In genomic region chr1:193129786-193130455, GRCm38 (mm10) we compare ENCODE assay signal across 8 mouse cellular contexts. TPM values are rescaled to one million over a fixed set of nuclear protein-coding genes. Genes with fewer than 3 reads are reported as not detected.
DNase-seq lines count a peak whose midpoint lies in the region; ATAC-seq and TF ChIP-seq lines count a peak whose summit lies in the region.

Diexf (minus strand) TSS chr1:193130272.

- peak; percentile 99 for DNase-seq in ES-E14 (ENCODE audit: low read depth, low spot score)
- peak; percentile 94 for DNase-seq in cerebellum, adult 11-12 months
- peak; percentile 89 for DNase-seq in heart, postnatal 25 days (ENCODE audit: low spot score)
- DNase-seq in layer of hippocampus, adult 18-20 months (ENCODE audit: low spot score in 2 of 2), result peak; percentile 93 to 97
- peak; percentile 95 for DNase-seq in lung, adult 2 months
- peak; percentile 90 to 95 for DNase-seq in thymus, adult 18-20 months

- peak; percentile 94 for ATAC-seq in forebrain, embryonic 15.5 days (replicated peaks)
- ATAC-seq in neutrophil, adult 5-6 weeks (ENCODE audit: extremely low read depth, insufficient number of reproducible peaks, low FRiP score, poor library complexity, severe bottlenecking), result peak; percentile 99

- H3K4me1 ChIP-seq in ES-E14 (ENCODE audit: control insufficient read depth in 2 of 2, insufficient read depth in 2 of 2, low read length in 2 of 2, poor library complexity in 1 of 2), result peaks cover 0 to 2% of the 10 kb centered on the region in 2 experiments; a peak in 3 of 4 replicates
- peaks cover 17% of the 10 kb centered on the region for H3K4me1 ChIP-seq in forebrain, embryonic 15.5 days
- H3K4me1 ChIP-seq in lung, adult 2 months (ENCODE audit: control insufficient read depth, insufficient read depth, low read length), result peaks cover 2% of the 10 kb centered on the region; the same call in 1 of the 2 replicates

- H3K36me3 ChIP-seq in ES-E14 (ENCODE audit: control insufficient read depth, insufficient read depth, low read length, poor library complexity, severe bottlenecking), result peaks cover 13% of the 10 kb centered on the region; the same call in 1 of the 2 replicates
- peaks cover 21% of the 10 kb centered on the region for H3K36me3 ChIP-seq in forebrain, embryonic 15.5 days

- peak; percentile 74; the same call in 1 of the 2 replicates for TF ChIP-seq POLR2A in lung, adult 2 months (IDR thresholded peaks at IDR 0.05; ENCODE audit: borderline replicate concordance, extremely low read depth, low read depth, low read length)

- TF ChIP-seq CTCF in lung, adult 2 months (IDR thresholded peaks at IDR 0.05; ENCODE audit: insufficient read depth, low read length), result peak; percentile 89

- peak within 1 kb of the TSS; percentile 91 to 97 for H3K4me3 ChIP-seq in ES-E14 (ENCODE audit: insufficient read depth in 1 of 2, low read depth in 1 of 2, low read length in 2 of 2, poor library complexity in 1 of 2, severe bottlenecking in 1 of 2)
- peak within 1 kb of the TSS; percentile 86 for H3K4me3 ChIP-seq in forebrain, embryonic 15.5 days
- peak within 1 kb of the TSS; percentile 67 for H3K4me3 ChIP-seq in lung, adult 2 months (replicated peaks; ENCODE audit: extremely low read depth, low read depth, low read length)

- H3K9me3 ChIP-seq in ES-E14 (ENCODE audit: control insufficient read depth, insufficient read depth, low read depth, low read length), result no peaks in the 10 kb centered on the region
- no peaks in the 10 kb centered on the region for H3K9me3 ChIP-seq in forebrain, embryonic 15.5 days

- peak within 1 kb of the TSS; percentile 4; the same call in 1 of the 2 replicates for H3K27ac ChIP-seq in ES-E14 (ENCODE audit: insufficient read depth, low read depth, low read length, poor library complexity, severe bottlenecking)
- H3K27ac ChIP-seq in forebrain, embryonic 15.5 days (replicated peaks), result peak within 1 kb of the TSS; percentile 73

- peak within 1 kb of the TSS; percentile 95 for H3K9ac ChIP-seq in ES-E14 (ENCODE audit: insufficient read depth, low read depth, low read length, poor library complexity, severe bottlenecking)
- peak within 1 kb of the TSS; percentile 73 for H3K9ac ChIP-seq in forebrain, embryonic 15.5 days (replicated peaks)

- peak within 1 kb of the TSS; percentile 51 for H3K4me2 ChIP-seq in forebrain, embryonic 15.5 days (replicated peaks)

- no peaks in the 10 kb centered on the region for H3K27me3 ChIP-seq in forebrain, embryonic 15.5 days

- intact Hi-C loops in heart, postnatal 25 days (cut with DNase I), result loop anchor here (1.0 to 10.0 kb wide), 2 partner anchors 43 to 345 kb away; no protein-coding TSS in a partner anchor

- WGBS in forebrain, embryonic 15.5 days, result under 1% methylated on average over 61 of the region's 61 CpGs
- under 1% methylated on average over 61 of the region's 61 CpGs for WGBS in lung, adult 2 months

- in situ Hi-C loops in ES-E14 (cut with MboI; ENCODE audit: low sequenced_read_pairs in 2 of 2, unreplicated experiment in 2 of 2), result no loop called here

TF ChIP-seq in ES-E14, 5 proteins besides CTCF, POLR2A, EP300 and RAD21:
- TF ChIP-seq CHD2 (IDR thresholded peaks at IDR 0.05; ENCODE audit: low read depth, low read length) (no peak), ZNF384 (IDR thresholded peaks at IDR 0.05; ENCODE audit: low read depth, low read length) (peak; percentile 82), ZC3H11A (IDR thresholded peaks at IDR 0.05; ENCODE audit: borderline replicate concordance, low read depth, low read length) (no peak), MAFK (IDR thresholded peaks at IDR 0.05; ENCODE audit: insufficient read depth, low read depth, low read length) (no peak), HCFC1 (IDR thresholded peaks at IDR 0.05; ENCODE audit: borderline replicate concordance, insufficient read depth, low read length) (peak; percentile 74; the same call in 1 of the 2 replicates)

RNA-seq across cellular contexts. Expression of gene Diexf, which starts in this region (rescaled TPM):
- 25.6 and 28.2 TPM in 2 replicates for total RNA-seq in ES-E14 (2012; rRNA removed)
- 11.2 and 11.5 TPM in 2 replicates for polyA plus RNA-seq in forebrain, embryonic 15.5 days (2015; fragmentation: Nextera tagmentation; extraction: Ambion mirVana)
- 1 to 10 TPM; 8.2 to 9.5 TPM for total RNA-seq in heart, postnatal 25 days (2021)
- total RNA-seq in layer of hippocampus, adult 18-20 months (2021), result 10 to 100 TPM; 24.4 to 26.8 TPM
- 9.9 and 14.1 TPM in 2 replicates for polyA plus RNA-seq in lung, adult 2 months (2012; rRNA removed)
- 27.9 and 32.9 TPM in 2 replicates for total RNA-seq in neutrophil, adult 5-6 weeks (2017)

Comparison
In these comparisons a context has a peak if more than half of its experiments do, and no peak if none do; other contexts are left out.
1. Peak in every context shown above with its lines: DNase-seq, ATAC-seq, H3K4me3 ChIP-seq and H3K27ac ChIP-seq.